ENCODE assay signal across 8 mouse cellular contexts in the genomic region with DNA sequence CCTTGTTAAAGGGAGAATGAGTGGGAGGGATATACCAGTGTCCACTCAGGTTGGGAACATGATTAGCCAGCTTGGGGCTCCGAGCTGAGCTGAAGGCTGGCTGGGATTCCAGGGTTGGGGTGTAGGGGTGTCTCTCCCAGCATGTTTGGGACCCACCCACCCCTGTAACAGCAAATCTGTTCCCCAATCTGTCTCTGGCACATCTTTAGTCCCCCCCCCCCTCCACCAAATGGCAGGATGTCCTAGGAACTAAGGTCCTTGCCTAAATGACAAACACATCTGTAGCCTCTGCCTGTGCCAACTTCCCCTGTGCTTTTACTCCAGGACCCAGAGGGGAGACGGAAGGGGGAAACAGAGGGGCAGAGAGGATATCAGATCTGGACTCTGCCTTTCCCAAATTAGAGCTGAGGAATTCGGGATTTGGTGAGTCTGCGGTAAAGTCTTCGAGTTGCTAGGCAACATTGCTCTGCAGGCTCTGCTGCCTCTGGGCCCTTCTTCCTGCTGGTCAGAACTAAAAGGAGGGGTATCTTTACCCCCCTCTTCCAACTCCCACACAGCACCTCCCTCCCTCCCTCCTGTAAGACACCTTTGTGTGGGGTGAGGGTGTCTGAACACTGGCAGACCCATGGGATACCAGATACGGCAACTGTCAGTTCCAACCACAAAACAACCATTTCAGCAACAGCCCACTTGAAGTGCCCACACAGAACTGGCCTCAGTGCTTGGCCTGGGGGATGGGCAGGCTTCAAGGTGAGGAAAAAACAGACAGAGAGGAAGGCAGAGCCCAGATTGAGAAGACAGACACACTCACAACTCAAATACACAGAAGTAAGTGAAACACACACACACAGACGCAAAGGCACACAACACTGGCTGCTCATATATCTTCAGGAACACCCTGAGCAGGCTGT. TPM values are rescaled to one million over a fixed set of nuclear protein-coding genes. Genes with fewer than 3 reads are reported as not detected.
DNase-seq lines count a peak whose midpoint lies in the region; ATAC-seq and TF ChIP-seq lines count a peak whose summit lies in the region.

A gene (plus strand): TSS at position 861 of the 911 bp plus-strand sequence.

- H3K9me3 ChIP-seq in heart, embryonic 14.5 days (ENCODE audit: control insufficient read depth, low read length), result no peaks in the 10 kb centered on the region
- no peaks in the 10 kb centered on the region for H3K9me3 ChIP-seq in stomach, embryonic 14.5 days (ENCODE audit: control insufficient read depth, low read depth, low read length)
- no peaks in the 10 kb centered on the region for H3K9me3 ChIP-seq in stomach, postnatal 0 days (ENCODE audit: control insufficient read depth, low read length)
- H3K9me3 ChIP-seq in forebrain, embryonic 10.5 days, result no peaks in the 10 kb centered on the region

- no peak for DNase-seq in heart, adult 9 months (ENCODE audit: low spot score in 2 of 2)
- DNase-seq in stomach, postnatal 0 days (ENCODE audit: low spot score), result no peak
- peak; percentile 56 for DNase-seq in layer of hippocampus, adult 9-11 months
- peak; percentile 72 for DNase-seq in telencephalon, adult 2 months (ENCODE audit: low read depth, low spot score)
- DNase-seq in forebrain, embryonic 10.5 days (ENCODE audit: extremely low spot score, low spot score), result no peak
- no peak for DNase-seq in T-cell, adult 2 months (ENCODE audit: low spot score)

- no peak within 1 kb of the TSS for H3K9ac ChIP-seq in heart, embryonic 14.5 days (ENCODE audit: low read length)
- no peak within 1 kb of the TSS for H3K9ac ChIP-seq in stomach, embryonic 14.5 days (replicated peaks; ENCODE audit: low read depth, low read length)
- no peak within 1 kb of the TSS for H3K9ac ChIP-seq in stomach, postnatal 0 days (ENCODE audit: low read length)

- peaks cover 44% of the 10 kb centered on the region for H3K27me3 ChIP-seq in heart, embryonic 14.5 days (ENCODE audit: control insufficient read depth, insufficient read depth, low read length)
- H3K27me3 ChIP-seq in stomach, embryonic 14.5 days (ENCODE audit: control insufficient read depth, insufficient read depth, low read length), result peaks cover 10% of the 10 kb centered on the region; the same call in 1 of the 2 replicates
- peaks cover 2% of the 10 kb centered on the region; the same call in 1 of the 2 replicates for H3K27me3 ChIP-seq in stomach, postnatal 0 days (ENCODE audit: control insufficient read depth, insufficient read depth, low read length)
- H3K27me3 ChIP-seq in forebrain, embryonic 10.5 days (ENCODE audit: poor library complexity, severe bottlenecking), result peaks cover 76% of the 10 kb centered on the region

- no peak for TF ChIP-seq EP300 in stomach, postnatal 0 days (optimal IDR thresholded peaks at IDR 0.05)

- TF ChIP-seq CTCF in stomach, postnatal 0 days (IDR thresholded peaks at IDR 0.05; ENCODE audit: low read depth), result no peak

- peaks cover 10 to 18% of the 10 kb centered on the region in 2 experiments; a peak in 3 of 4 replicates for H3K4me1 ChIP-seq in heart, embryonic 14.5 days (ENCODE audit: control insufficient read depth in 2 of 2, insufficient read depth in 2 of 2, low read length in 2 of 2)
- H3K4me1 ChIP-seq in stomach, embryonic 14.5 days (ENCODE audit: control insufficient read depth, insufficient read depth, low read length), result no peaks in the 10 kb centered on the region
- H3K4me1 ChIP-seq in stomach, postnatal 0 days (replicated peaks; ENCODE audit: control insufficient read depth, insufficient read depth), result no peaks in the 10 kb centered on the region; the same call in 1 of the 2 replicates
- H3K4me1 ChIP-seq in forebrain, embryonic 10.5 days, result peaks cover 28% of the 10 kb centered on the region

- no peak within 1 kb of the TSS for H3K4me3 ChIP-seq in heart, embryonic 14.5 days (ENCODE audit: control insufficient read depth in 1 of 2, insufficient read depth in 1 of 2, low read depth in 1 of 2, low read length in 2 of 2)
- no peak within 1 kb of the TSS for H3K4me3 ChIP-seq in stomach, embryonic 14.5 days (ENCODE audit: low read depth, low read length)
- no peak within 1 kb of the TSS for H3K4me3 ChIP-seq in stomach, postnatal 0 days (ENCODE audit: low read depth, low read length)
- no peak within 1 kb of the TSS for H3K4me3 ChIP-seq in forebrain, embryonic 10.5 days

- H3K4me2 ChIP-seq in heart, embryonic 14.5 days (ENCODE audit: low read length), result no peak within 1 kb of the TSS
- H3K4me2 ChIP-seq in stomach, embryonic 14.5 days (replicated peaks; ENCODE audit: low read depth, low read length), result no peak within 1 kb of the TSS
- no peak within 1 kb of the TSS for H3K4me2 ChIP-seq in stomach, postnatal 0 days (replicated peaks; ENCODE audit: low read depth)

- whole genome bisulfite sequencing in heart, embryonic 14.5 days, result 25% methylated on average over 7 of the region's 7 CpGs
- WGBS in stomach, embryonic 14.5 days, result 34% methylated on average over 7 of the region's 7 CpGs
- WGBS in stomach, postnatal 0 days, result 37% methylated on average over 7 of the region's 7 CpGs
- 20% methylated on average over 7 of the region's 7 CpGs for WGBS in forebrain, embryonic 10.5 days

- H3K36me3 ChIP-seq in heart, embryonic 14.5 days (ENCODE audit: control insufficient read depth, insufficient read depth, low read length), result no peaks in the 10 kb centered on the region
- no peaks in the 10 kb centered on the region for H3K36me3 ChIP-seq in stomach, embryonic 14.5 days (ENCODE audit: control insufficient read depth, insufficient read depth, low read length)
- H3K36me3 ChIP-seq in stomach, postnatal 0 days (ENCODE audit: control insufficient read depth, insufficient read depth, low read length), result no peaks in the 10 kb centered on the region
- H3K36me3 ChIP-seq in forebrain, embryonic 10.5 days (replicated peaks), result no peaks in the 10 kb centered on the region

- no peak within 1 kb of the TSS for H3K27ac ChIP-seq in heart, embryonic 14.5 days (replicated peaks in 1 of 2; ENCODE audit: control insufficient read depth in 1 of 2, insufficient read depth in 1 of 2, low read depth in 2 of 2, low read length in 2 of 2)
- no peak within 1 kb of the TSS for H3K27ac ChIP-seq in stomach, embryonic 14.5 days (ENCODE audit: low read length)
- H3K27ac ChIP-seq in stomach, postnatal 0 days (replicated peaks), result no peak within 1 kb of the TSS
- no peak within 1 kb of the TSS for H3K27ac ChIP-seq in forebrain, embryonic 10.5 days

- ATAC-seq in heart, embryonic 14.5 days (ENCODE audit: insufficient number of reproducible peaks, insufficient read depth, low FRiP score, low read depth), result no peak
- no peak for ATAC-seq in stomach, embryonic 14.5 days (ENCODE audit: insufficient number of reproducible peaks, insufficient read depth, low FRiP score, low read depth)
- ATAC-seq in stomach, postnatal 0 days (ENCODE audit: low FRiP score, low TSS enrichment), result no peak

RNA-seq across cellular contexts. Expression of the gene that starts here (rescaled TPM):
- polyA plus RNA-seq in heart, embryonic 14.5 days (2014; fragmentation: Nextera tagmentation; extraction: Ambion mirVana), result 12.0 and 12.7 TPM in 2 replicates
- polyA plus RNA-seq in stomach, embryonic 14.5 days (2014; fragmentation: Nextera tagmentation; extraction: Ambion mirVana), result 12.7 and 14.0 TPM in 2 replicates
- 6.9 and 7.7 TPM in 2 replicates for polyA plus RNA-seq in stomach, postnatal 0 days (2015; fragmentation: Nextera tagmentation; extraction: Ambion mirVana)
- polyA plus RNA-seq in forebrain, embryonic 10.5 days (2016; fragmentation: Nextera tagmentation; extraction: Ambion mirVana), result 5.6 and 6.5 TPM in 2 replicates

Comparison
In these comparisons a context has a peak if more than half of its experiments do, and no peak if none do; other contexts are left out.
1. DNase-seq: peak in layer of hippocampus, adult 9-11 months (single experiment) and telencephalon, adult 2 months (single experiment); none in heart, adult 9 months (0 of 2), stomach, postnatal 0 days (single experiment), forebrain, embryonic 10.5 days (single experiment) and T-cell, adult 2 months (single experiment).